Mouse (Mus musculus) liver, embryonic 14.5 days (tissue): ENCODE data around the gene Sec16b. TPM values are rescaled to one million over a fixed set of nuclear protein-coding genes. Genes with fewer than 3 reads are reported as not detected.

Experiments
- ATAC-seq: fragments of 200-750 bp; cut with Nextera tagmentation; 2 replicates; pipeline ENCODE4 v1.8.0; 2017; ENCODE audit warnings: moderate number of reproducible peaks, mild to moderate bottlenecking, moderate library complexity; ENCODE audit not compliant: insufficient read depth
- DNase-seq, 3 experiments: peaks; one replicate each; pipeline ENCODE4 v3.0.0-alpha.2; 2012 to 2013; ENCODE audit warnings: low read depth in 3 of 3, low spot score in 3 of 3
- H3K27ac ChIP-seq: fragments of 300-500 bp; sonication (generic); 2 replicates; pipeline ENCODE4 v1.5.1; 2014; ENCODE audit warnings: moderate library complexity, mild to moderate bottlenecking, control low read depth, inconsistent platforms
- H3K27me3 ChIP-seq: fragments of 300-500 bp; sonication (generic); 2 replicates; pipeline ENCODE4 v1.6.1; 2014; ENCODE audit warnings: mild to moderate bottlenecking, low read length, moderate library complexity; ENCODE audit not compliant: control insufficient read depth, insufficient read depth
- H3K36me3 ChIP-seq: fragments of 300-500 bp; sonication (generic); replicated peaks from 2 replicates; pipeline ENCODE4 v1.6.1; 2014; ENCODE audit warnings: low read depth; ENCODE audit not compliant: control insufficient read depth, insufficient read depth
- H3K4me1 ChIP-seq, 2 experiments: fragments of 200-500 bp in 1 of 2; fragments of 300-500 bp in 1 of 2; sonication (generic) in 1 of 2; replicated peaks; 2 replicates each; pipeline ENCODE4 v1.6.1; 2012 to 2014; ENCODE audit warnings: antibody characterized with exemption in 1 of 2, inconsistent platforms in 1 of 2, low read length in 1 of 2; ENCODE audit not compliant: control insufficient read depth in 2 of 2, insufficient read depth in 2 of 2
- H3K4me2 ChIP-seq: fragments of 300-500 bp; sonication (generic); 2 replicates; pipeline ENCODE4 v1.6.1; 2014; ENCODE audit warnings: low read depth, mild to moderate bottlenecking, control low read depth, moderate library complexity
- H3K4me3 ChIP-seq, 2 experiments: fragments of 200-500 bp in 1 of 2; fragments of 300-500 bp in 1 of 2; sonication (generic) in 1 of 2; 2 replicates each; pipeline ENCODE4 v1.5.1; 2012 to 2014; ENCODE audit warnings: low read depth in 2 of 2, low read length in 2 of 2, mild to moderate bottlenecking in 2 of 2, control low read depth in 1 of 2, inconsistent platforms in 1 of 2, moderate library complexity in 1 of 2; ENCODE audit not compliant: insufficient read depth in 1 of 2
- H3K9ac ChIP-seq: fragments of 300-500 bp; sonication (generic); replicated peaks from 2 replicates; pipeline ENCODE4 v1.6.1; 2014; ENCODE audit warnings: mild to moderate bottlenecking, control low read depth, moderate library complexity
- H3K9me3 ChIP-seq: fragments of 300-500 bp; sonication (generic); 2 replicates; pipeline ENCODE4 v1.6.1; 2016; ENCODE audit warnings: low read length, mixed read lengths; ENCODE audit not compliant: control insufficient read depth
- CTCF ChIP-seq: IDR thresholded peaks from 2 replicates; pipeline ENCODE4 v1.5.1; 2016; ENCODE audit warnings: antibody characterized with exemption, low read depth, control low read depth
- EP300 ChIP-seq: IDR thresholded peaks from 2 replicates; pipeline ENCODE4 v1.6.1; 2016; ENCODE audit warnings: antibody characterized with exemption, low read depth
- WGBS: fragments of 180-500 bp; shearing (Covaris S2); extraction: QIAGEN DNeasy Blood & Tissue Kit; methylation state at CpG from one replicate; pipeline ENCODE4 v1.1.7; 2014; ENCODE audit not compliant: insufficient replicate concordance; 5-methylcytosine and 5-hydroxymethylcytosine counted together
- polyA plus RNA-seq, 2 experiments: library from polyadenylated mRNA; depleted of rRNA in 1 of 2; stranded (reverse) in 1 of 2; unstranded in 1 of 2; fragments of >200 nt; fragmentation: Nextera tagmentation in 1 of 2; extraction: Ambion mirVana in 1 of 2; gene quantifications; 2 replicates each; pipeline versions ENCODE4 v1.2.1 to v1.2.3; 2012 to 2014

Gene Sec16b
- polyA plus RNA-seq, 2 experiments = 3.0 to 5.1 TPM

DNA sequence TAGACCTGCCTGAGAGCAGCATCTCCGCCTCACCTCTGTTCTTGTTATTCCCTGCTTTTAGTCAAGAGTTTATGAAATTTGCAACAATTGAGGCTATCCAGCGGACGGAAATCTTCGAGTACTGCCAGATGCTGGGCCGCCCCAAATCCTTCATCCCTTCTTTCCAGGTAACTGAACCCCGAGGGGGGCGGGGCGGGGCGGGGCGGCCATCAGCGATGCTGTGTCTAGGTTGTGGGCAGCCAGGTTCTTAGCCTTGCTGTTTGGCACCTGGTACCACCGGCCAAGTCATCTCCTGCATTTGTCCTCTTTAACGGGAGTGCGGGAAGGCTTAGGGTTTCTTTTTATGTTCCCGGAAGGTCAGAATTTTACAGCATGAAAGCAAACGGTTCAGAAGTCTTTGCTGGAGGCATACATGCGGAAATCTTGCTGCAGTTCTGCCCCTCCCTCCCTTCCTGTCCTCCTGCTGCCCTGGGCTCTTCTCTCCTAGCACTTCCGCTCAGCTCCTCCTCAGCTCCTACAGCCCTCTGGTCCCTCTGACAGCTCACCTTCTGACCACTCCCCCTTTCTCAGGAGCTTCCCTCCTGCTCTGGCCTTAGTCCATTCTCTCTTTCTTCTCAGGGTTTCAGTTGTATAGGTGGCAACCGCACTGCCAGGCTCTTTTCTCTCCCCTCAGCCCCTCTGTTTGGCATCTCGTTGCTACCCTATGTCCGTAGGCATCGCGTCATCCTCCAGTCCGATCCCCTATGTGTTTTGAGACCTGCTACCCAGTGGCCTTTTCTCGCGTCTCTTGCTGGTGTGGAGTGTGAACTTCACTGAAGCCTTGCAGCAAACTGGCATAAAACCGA is 48.4 kb downstream of the Sec16b start:
- no peak overlapping the region for H3K4me3 ChIP-seq
- 18% methylated on average over 27 of the region's 27 CpGs for WGBS

DNA sequence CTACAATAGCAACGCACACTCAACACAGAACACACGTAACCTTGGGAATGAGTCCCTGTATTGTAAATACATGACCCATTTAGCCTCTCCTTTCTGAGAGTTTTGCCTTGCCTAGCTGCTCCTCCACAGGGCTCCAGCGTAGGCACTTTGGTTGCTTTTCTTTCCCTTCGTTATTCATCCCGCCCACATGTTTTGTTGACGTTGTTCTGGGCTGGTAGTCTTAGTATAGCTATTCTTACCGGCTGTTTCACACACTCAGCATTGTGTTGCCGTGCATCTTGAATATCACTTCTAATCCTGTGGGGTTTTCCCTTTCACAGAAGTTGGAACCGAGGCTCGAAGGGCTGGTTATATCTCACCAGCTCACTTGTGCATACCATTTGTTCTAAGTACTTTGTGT is 49.2 kb downstream of the Sec16b start:
- Histone ChIP-seq H3K4me2 (no peak overlapping the region), H3K27ac (no peak overlapping the region), H3K4me3 (no peak overlapping the region), H3K36me3 (no peaks in the 10 kb centered on the region), H3K27me3 (no peaks in the 10 kb centered on the region), H3K4me1 (peaks cover 0 to 2% of the 10 kb centered on the region in 2 experiments; a peak in 1 of 4 replicates), H3K9ac (no peak overlapping the region), H3K9me3 (no peaks in the 10 kb centered on the region; the same call in 1 of the 2 replicates)
- WGBS = 68% methylated on average over 10 of the region's 10 CpGs
- ATAC-seq (no peak), DNase-seq (no peak)
- TF ChIP-seq EP300 (no peak), CTCF (no peak)

More for the DNA sequence above, 48.4 kb downstream of the Sec16b start:
- H3K4me1 ChIP-seq = no peaks in the 10 kb centered on the region
- H3K27ac ChIP-seq = no peak overlapping the region
- H3K27me3 ChIP-seq = no peaks in the 10 kb centered on the region
- no peaks in the 10 kb centered on the region for H3K36me3 ChIP-seq
- no peak overlapping the region for H3K9ac ChIP-seq
- TF ChIP-seq CTCF = no peak
- no peak for TF ChIP-seq EP300
- no peaks in the 10 kb centered on the region; the same call in 1 of the 2 replicates for H3K9me3 ChIP-seq
- H3K4me2 ChIP-seq = peak overlapping the region; percentile 16; the same call in 1 of the 2 replicates
- no peak for DNase-seq
- no peak for ATAC-seq

DNA sequence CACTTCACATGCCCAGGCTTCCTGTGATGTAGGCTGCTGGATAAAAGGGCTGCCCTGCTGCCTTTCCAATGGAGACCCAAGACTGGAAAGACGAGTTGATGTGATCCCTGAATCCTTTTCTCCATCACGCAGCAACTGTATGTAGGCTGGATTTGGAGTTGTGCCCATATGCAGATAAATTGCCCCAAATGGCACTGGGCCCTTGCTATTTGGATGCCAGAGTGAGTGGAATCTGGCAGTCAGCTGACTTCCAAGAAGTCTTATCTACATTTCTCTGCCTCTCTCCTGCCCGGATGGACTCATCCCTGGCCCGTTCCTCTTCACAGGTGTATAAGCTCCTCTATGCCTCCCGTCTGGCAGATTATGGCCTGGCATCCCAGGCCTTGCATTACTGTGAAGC is 49.9 kb downstream of the Sec16b start:
- TF ChIP-seq EP300 (no peak), CTCF (no peak)
- no peaks in the 10 kb centered on the region for H3K36me3 ChIP-seq
- DNase-seq (no peak), ATAC-seq (no peak)
- H3K4me2 ChIP-seq = no peak overlapping the region
- no peaks in the 10 kb centered on the region for H3K27me3 ChIP-seq
- no peak overlapping the region for H3K4me3 ChIP-seq
- H3K27ac ChIP-seq = no peak overlapping the region
- H3K4me1 ChIP-seq = peaks cover 0 to 3% of the 10 kb centered on the region in 2 experiments; a peak in 1 of 4 replicates
- no peak overlapping the region for H3K9ac ChIP-seq
- no peaks in the 10 kb centered on the region; the same call in 1 of the 2 replicates for H3K9me3 ChIP-seq
- 58% methylated on average over 5 of the region's 5 CpGs for WGBS

DNA sequence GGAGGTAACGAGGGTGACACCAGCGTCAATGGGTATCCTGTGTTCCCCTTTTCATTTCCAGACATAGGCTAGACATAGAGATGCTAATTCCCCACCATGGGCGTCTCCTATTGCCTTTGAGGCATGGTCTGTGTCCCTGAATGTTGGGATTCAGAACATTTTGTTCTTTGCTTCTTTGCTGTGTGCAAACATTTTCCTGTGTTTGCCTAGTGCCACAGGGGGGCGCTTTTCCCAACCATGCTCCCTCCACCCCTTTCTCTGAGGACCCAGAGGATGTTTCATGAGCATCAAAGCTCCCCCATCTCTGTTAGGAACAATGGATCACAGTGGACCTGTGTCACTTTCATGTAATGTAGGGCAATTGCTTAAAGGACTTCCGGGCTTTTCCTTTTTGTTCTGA is 51.6 kb downstream of the Sec16b start:
- H3K27ac ChIP-seq = no peak overlapping the region
- TF ChIP-seq EP300 = no peak
- TF ChIP-seq CTCF = peak; percentile 17; the same call in 1 of the 2 replicates
- no peaks in the 10 kb centered on the region for H3K9me3 ChIP-seq
- ATAC-seq (no peak), DNase-seq (no peak)
- H3K9ac ChIP-seq = no peak overlapping the region
- H3K4me1 ChIP-seq = peaks cover 0 to 3% of the 10 kb centered on the region in 2 experiments; a peak in 1 of 4 replicates
- no peaks in the 10 kb centered on the region for H3K36me3 ChIP-seq
- H3K4me2 ChIP-seq = no peak overlapping the region
- 38% methylated on average over 5 of the region's 5 CpGs for WGBS
- H3K4me3 ChIP-seq = no peak overlapping the region
- no peaks in the 10 kb centered on the region for H3K27me3 ChIP-seq

DNA sequence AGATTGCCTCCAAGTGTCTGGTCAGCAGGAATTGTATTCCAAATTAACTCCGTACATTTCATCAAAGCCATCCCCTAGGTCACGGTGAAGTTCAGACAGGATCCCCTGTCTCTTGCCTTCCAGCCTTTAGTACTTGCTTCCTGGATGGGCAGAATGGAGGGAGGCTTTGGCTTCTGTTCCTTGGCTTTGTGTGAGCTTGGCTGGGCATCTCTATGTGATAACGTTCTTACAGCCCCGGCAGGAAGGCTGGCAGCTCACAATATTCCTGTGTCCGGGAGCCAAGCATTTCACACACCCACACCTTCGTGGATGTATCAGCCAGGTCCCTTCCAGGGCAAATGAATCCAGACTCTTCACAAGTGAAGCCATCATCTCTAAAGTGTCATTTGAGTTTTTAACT is 53.5 kb downstream of the Sec16b start:
- no peak overlapping the region for H3K27ac ChIP-seq
- 56% methylated on average over 6 of the region's 6 CpGs for WGBS
- no peak overlapping the region for H3K9ac ChIP-seq
- ATAC-seq (no peak), DNase-seq (no peak)
- no peaks in the 10 kb centered on the region for H3K27me3 ChIP-seq
- H3K4me2 ChIP-seq = no peak overlapping the region
- H3K36me3 ChIP-seq = no peaks in the 10 kb centered on the region
- TF ChIP-seq CTCF = no peak
- no peak for TF ChIP-seq EP300
- H3K9me3 ChIP-seq = no peaks in the 10 kb centered on the region
- H3K4me1 ChIP-seq = peaks cover 0 to 3% of the 10 kb centered on the region in 2 experiments; a peak in 1 of 4 replicates
- H3K4me3 ChIP-seq = no peak overlapping the region
